Mouse (Mus musculus): Measurements from ENCODE around the gene Ttc28.

GRCm38 (mm10) chr5:111178324-111179076, 298.9 kb downstream of the Ttc28 start:
- TF ChIP-seq GATA1 (IDR thresholded peaks at IDR 0.05; ENCODE audit: borderline replicate concordance, low read length) (no peak), FLI1 (IDR thresholded peaks at IDR 0.05; ENCODE audit: low read length) (no peak)
